In the genomic region with DNA sequence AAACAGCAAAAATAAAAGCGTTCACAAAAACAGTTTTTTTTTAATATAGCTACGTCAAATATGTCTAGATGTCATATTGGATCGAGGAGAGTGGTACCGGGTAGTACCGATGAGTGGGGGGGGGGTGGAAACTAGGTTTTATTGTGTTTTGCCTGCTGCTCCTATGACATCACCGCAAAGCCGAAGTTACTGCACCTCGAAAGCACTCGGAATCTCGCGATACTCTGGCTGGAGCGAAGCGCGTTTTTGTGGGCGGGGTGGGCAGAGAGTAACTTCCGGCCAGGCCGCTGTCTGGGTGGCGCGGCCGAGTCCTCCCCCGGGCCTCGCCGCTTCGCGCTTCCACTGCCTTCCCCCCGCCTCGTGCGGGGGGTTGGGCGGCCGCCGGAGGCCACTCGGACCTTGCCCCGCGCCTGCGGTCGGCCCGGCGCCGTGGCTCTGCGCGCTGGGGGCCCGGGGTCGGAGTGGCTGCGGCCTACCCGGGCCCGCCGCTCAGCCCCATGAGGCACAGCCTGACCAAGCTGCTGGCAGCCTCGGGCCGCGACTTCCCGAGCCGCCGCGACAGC, we compare ENCODE assay signal across 8 mouse cellular contexts. TPM values are rescaled to one million over a fixed set of nuclear protein-coding genes. Genes with fewer than 3 reads are reported as not detected.
A peak's percentile ranks its signal among the peaks of the same experiment; 100 is the strongest.
DNase-seq lines count a peak whose midpoint lies in the region; ATAC-seq and TF ChIP-seq lines count a peak whose summit lies in the region.

A gene (plus strand): TSS at position 212 of the 563 bp plus-strand sequence.

- TF ChIP-seq POLR2A in olfactory bulb, adult 2 months (IDR thresholded peaks at IDR 0.05; ENCODE audit: insufficient read depth, low read depth, low read length) = peak; percentile 87
- TF ChIP-seq POLR2A in thymus, adult 2 months (IDR thresholded peaks at IDR 0.05; ENCODE audit: control insufficient read depth, extremely low read depth, insufficient read depth, low read length, poor library complexity) = peak; percentile 87

- under 1% methylated on average over 49 of the region's 54 CpGs for WGBS in forebrain, embryonic 16.5 days
- under 1% methylated on average over 54 of the region's 54 CpGs for WGBS in lung, embryonic 14.5 days
- 1% methylated on average over 54 of the region's 54 CpGs for WGBS in olfactory bulb, adult 2 months
- WGBS in thymus, adult 2 months = under 1% methylated on average over 53 of the region's 54 CpGs

- intact Hi-C loops in heart, postnatal 36 days (cut with DNase I) = loop anchor here (1.0 to 2.0 kb wide), 3 partner anchors 16 to 501 kb away; a partner anchor contains a TSS

- H3K4me3 ChIP-seq in G1E (ENCODE audit: low read depth, low read length) = peak within 1 kb of the TSS; percentile 99
- H3K4me3 ChIP-seq in forebrain, embryonic 16.5 days (replicated peaks; ENCODE audit: low read length) = peak within 1 kb of the TSS; percentile 99
- H3K4me3 ChIP-seq in layer of hippocampus, adult 2 months = peak within 1 kb of the TSS; percentile 70
- H3K4me3 ChIP-seq in lung, embryonic 14.5 days (ENCODE audit: low read depth, low read length) = peak within 1 kb of the TSS; percentile 97
- peak within 1 kb of the TSS; percentile 82 for H3K4me3 ChIP-seq in olfactory bulb, adult 2 months (ENCODE audit: insufficient read depth, low read depth, low read length)
- peak within 1 kb of the TSS; percentile 71 for H3K4me3 ChIP-seq in thymus, adult 2 months (ENCODE audit: control insufficient read depth, insufficient read depth, low read length)

- H3K9me3 ChIP-seq in G1E (replicated peaks) = no peaks in the 10 kb centered on the region
- no peaks in the 10 kb centered on the region for H3K9me3 ChIP-seq in forebrain, embryonic 16.5 days (ENCODE audit: control insufficient read depth, low read length)
- H3K9me3 ChIP-seq in lung, embryonic 14.5 days (ENCODE audit: low read depth, low read length) = no peaks in the 10 kb centered on the region

- peak within 1 kb of the TSS; percentile 98 for H3K9ac ChIP-seq in forebrain, embryonic 16.5 days (replicated peaks; ENCODE audit: low read depth, low read length)
- peak within 1 kb of the TSS; percentile 98 for H3K9ac ChIP-seq in lung, embryonic 14.5 days

- TF ChIP-seq CTCF in G1E (IDR thresholded peaks at IDR 0.05; ENCODE audit: low read depth, low read length) = no peak
- no peak for TF ChIP-seq CTCF in layer of hippocampus, adult 2 months (conservative IDR thresholded peaks at IDR 0.05)
- no peak for TF ChIP-seq CTCF in lung, embryonic 14.5 days (IDR thresholded peaks at IDR 0.05; ENCODE audit: low read depth)
- no peak for TF ChIP-seq CTCF in olfactory bulb, adult 2 months (IDR thresholded peaks at IDR 0.05; ENCODE audit: insufficient read depth, low read depth, low read length)
- no peak for TF ChIP-seq CTCF in thymus, adult 2 months (IDR thresholded peaks at IDR 0.05; ENCODE audit: borderline replicate concordance, control insufficient read depth, extremely low read depth, insufficient read depth, low read length, poor library complexity)

- peak; percentile 92 for DNase-seq in G1E (ENCODE audit: low spot score)
- peak; percentile 94 to 96 for DNase-seq in cerebellum, adult 18-20 months
- DNase-seq in heart, postnatal 36 days = peak; percentile 93 to 97
- peak; percentile 96 for DNase-seq in layer of hippocampus, adult 2 months (ENCODE audit: low spot score in 2 of 2)
- DNase-seq in lung, embryonic 14.5 days = peak; percentile 99
- peak; percentile 95 for DNase-seq in thymus, adult 2 months

- H3K27ac ChIP-seq in forebrain, embryonic 16.5 days (ENCODE audit: low read length) = peak within 1 kb of the TSS; percentile 97
- peak within 1 kb of the TSS; percentile 98 for H3K27ac ChIP-seq in layer of hippocampus, adult 2 months
- peak within 1 kb of the TSS; percentile 98 for H3K27ac ChIP-seq in lung, embryonic 14.5 days (ENCODE audit: low read depth)
- peak within 1 kb of the TSS; percentile 75 for H3K27ac ChIP-seq in olfactory bulb, adult 2 months (ENCODE audit: insufficient read depth, low read depth, low read length)
- H3K27ac ChIP-seq in thymus, adult 2 months (ENCODE audit: control insufficient read depth, insufficient read depth, low read length) = no peak within 1 kb of the TSS; the same call in 1 of the 2 replicates

- ATAC-seq in G1E (ENCODE audit: extremely low read depth, insufficient number of reproducible peaks, low FRiP score, poor library complexity, severe bottlenecking) = peak; percentile 93
- peak; percentile 98 for ATAC-seq in forebrain, embryonic 16.5 days
- ATAC-seq in lung, embryonic 14.5 days (ENCODE audit: insufficient read depth) = peak; percentile 95

- peaks cover 7% of the 10 kb centered on the region; the same call in 1 of the 2 replicates for H3K4me1 ChIP-seq in G1E (ENCODE audit: insufficient read depth, low read depth, low read length)
- H3K4me1 ChIP-seq in forebrain, embryonic 16.5 days (replicated peaks; ENCODE audit: control insufficient read depth, insufficient read depth, low read length) = peaks cover 4% of the 10 kb centered on the region; the same call in 1 of the 2 replicates
- no peaks in the 10 kb centered on the region for H3K4me1 ChIP-seq in lung, embryonic 14.5 days (ENCODE audit: insufficient read depth)
- no peaks in the 10 kb centered on the region for H3K4me1 ChIP-seq in olfactory bulb, adult 2 months (ENCODE audit: control insufficient read depth, insufficient read depth, low read length)
- peaks cover 4% of the 10 kb centered on the region for H3K4me1 ChIP-seq in thymus, adult 2 months (replicated peaks; ENCODE audit: control insufficient read depth, insufficient read depth, low read length)

- H3K36me3 ChIP-seq in G1E (replicated peaks) = peaks cover 18% of the 10 kb centered on the region
- peaks cover 4% of the 10 kb centered on the region; the same call in 1 of the 2 replicates for H3K36me3 ChIP-seq in forebrain, embryonic 16.5 days (ENCODE audit: control insufficient read depth, insufficient read depth)
- peaks cover 13% of the 10 kb centered on the region for H3K36me3 ChIP-seq in lung, embryonic 14.5 days (ENCODE audit: insufficient read depth)
- no peaks in the 10 kb centered on the region; the same call in 1 of the 2 replicates for H3K36me3 ChIP-seq in thymus, adult 2 months (ENCODE audit: control insufficient read depth, insufficient read depth, low read length)

- peak within 1 kb of the TSS; percentile 81 for H3K4me2 ChIP-seq in forebrain, embryonic 16.5 days (ENCODE audit: low read length)
- peak within 1 kb of the TSS; percentile 98 for H3K4me2 ChIP-seq in lung, embryonic 14.5 days

- H3K27me3 ChIP-seq in G1E (ENCODE audit: insufficient read depth, low read length) = peaks cover 2% of the 10 kb centered on the region; the same call in 1 of the 2 replicates
- H3K27me3 ChIP-seq in forebrain, embryonic 16.5 days (replicated peaks; ENCODE audit: control insufficient read depth, insufficient read depth, low read length) = no peaks in the 10 kb centered on the region
- no peaks in the 10 kb centered on the region for H3K27me3 ChIP-seq in lung, embryonic 14.5 days (ENCODE audit: insufficient read depth, low read length)
- H3K27me3 ChIP-seq in thymus, adult 2 months (ENCODE audit: control insufficient read depth, insufficient read depth, low read length) = no peaks in the 10 kb centered on the region

RNA-seq across cellular contexts. Expression of the gene that starts here (rescaled TPM):
- total RNA-seq in G1E (2014; fragmentation: Nextera tagmentation) = 117 and 139 TPM in 2 replicates
- total RNA-seq in G1E (2017) = 114 and 120 TPM in 2 replicates
- 110 and 130 TPM in 2 replicates for polyA plus RNA-seq in G1E (2012)
- 29.1 and 31.5 TPM in 2 replicates for polyA plus RNA-seq in forebrain, embryonic 16.5 days (2015; fragmentation: Nextera tagmentation; extraction: Ambion mirVana)
- 10 to 100 TPM; 18.5 to 21.5 TPM for total RNA-seq in heart, postnatal 36 days (2021)
- total RNA-seq in layer of hippocampus, adult 2 months (2021) = 10 to 100 TPM; 86.0 to 88.5 TPM
- 45.2 and 47.4 TPM in 2 replicates for polyA plus RNA-seq in lung, embryonic 14.5 days (2014; fragmentation: Nextera tagmentation; extraction: Ambion mirVana)
- not detected in 2 replicates for polyA plus RNA-seq in olfactory bulb, adult 2 months (2012; ENCODE audit: insufficient read depth, insufficient read length, low replicate concordance, missing spikeins)
- polyA plus RNA-seq in thymus, adult 2 months (2012; rRNA removed) = 91.7 and 104 TPM in 2 replicates
